Mouse (Mus musculus) mouse trophoblast stem cell (cell line): ENCODE measurements at regions not wholly inside any gene's neighbourhood (a gene's known extent, or its start where the extent isn't known, plus 50 kb on each side); places are given as distances from the start of the nearest gene placed in this dataset.

Experiments used
- in situ Hi-C, 2 experiments: fragments of 300-500 bp; cut with MseI, MboI; formaldehyde crosslinking; loops; 2 replicates in 1 of 2; 3 replicates in 1 of 2; pipeline ENCODE4 v1.15.1; 2025

DNA sequence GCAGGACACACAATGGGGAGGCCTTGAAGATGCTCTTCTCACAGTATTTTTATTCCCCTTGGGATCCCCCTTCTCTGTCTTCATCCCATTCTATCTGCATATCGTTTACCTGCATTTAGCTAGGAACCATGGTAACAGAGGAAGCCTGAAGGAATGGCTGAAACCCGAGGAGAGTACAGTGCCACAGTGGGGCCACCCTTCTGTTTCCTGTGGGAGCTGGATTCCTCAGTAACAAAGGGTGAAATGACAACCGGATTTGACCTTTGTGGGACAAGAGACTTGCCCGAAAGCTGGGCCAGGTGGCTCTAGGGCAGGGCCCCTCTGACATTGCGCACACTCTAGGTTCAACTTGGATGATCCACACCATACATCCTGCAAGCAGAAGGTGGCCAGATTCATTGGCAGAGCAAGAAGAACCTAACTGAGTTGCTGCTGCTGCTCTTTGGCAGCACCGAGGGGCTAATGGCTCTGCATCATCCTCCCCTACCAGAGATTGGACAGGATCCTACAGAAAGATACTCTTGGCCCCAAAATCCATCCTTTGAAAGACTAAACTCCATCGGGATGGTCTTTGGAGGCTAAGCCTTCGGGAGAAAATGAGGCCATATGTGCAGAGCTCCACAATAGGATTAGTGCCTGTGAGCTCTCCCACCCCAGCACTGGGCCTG lies 310.0 kb downstream of the Sox9 start:
- in situ Hi-C loops, result no loop called here

DNA sequence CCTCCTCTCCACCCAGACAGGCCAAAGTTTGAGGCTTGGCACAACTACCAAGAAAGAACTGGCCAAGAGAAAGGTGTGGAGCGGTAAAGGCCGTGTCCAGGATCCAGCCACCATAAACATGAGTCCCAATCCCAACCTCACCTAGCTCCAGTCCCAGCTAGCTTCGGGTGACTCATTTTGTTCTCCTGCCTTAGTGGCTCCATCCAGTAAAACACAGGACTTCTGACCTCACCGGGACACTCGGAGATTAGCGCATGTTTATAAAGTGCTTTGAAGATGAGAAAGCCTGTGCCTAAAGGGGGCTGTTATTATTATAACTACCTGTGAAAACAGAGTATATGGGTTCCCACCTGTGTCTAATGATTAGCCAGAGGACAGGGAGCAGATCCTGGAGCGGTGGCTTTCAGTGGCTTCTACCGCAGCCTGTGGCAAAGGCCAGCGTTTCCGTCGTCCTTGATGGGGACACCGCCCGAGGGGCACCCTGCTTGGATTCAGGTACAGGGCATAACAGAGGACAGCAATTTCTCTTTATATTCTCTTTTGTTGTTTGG lies 311.9 kb downstream of the Sox9 start:
- in situ Hi-C loops, result no loop called here

DNA sequence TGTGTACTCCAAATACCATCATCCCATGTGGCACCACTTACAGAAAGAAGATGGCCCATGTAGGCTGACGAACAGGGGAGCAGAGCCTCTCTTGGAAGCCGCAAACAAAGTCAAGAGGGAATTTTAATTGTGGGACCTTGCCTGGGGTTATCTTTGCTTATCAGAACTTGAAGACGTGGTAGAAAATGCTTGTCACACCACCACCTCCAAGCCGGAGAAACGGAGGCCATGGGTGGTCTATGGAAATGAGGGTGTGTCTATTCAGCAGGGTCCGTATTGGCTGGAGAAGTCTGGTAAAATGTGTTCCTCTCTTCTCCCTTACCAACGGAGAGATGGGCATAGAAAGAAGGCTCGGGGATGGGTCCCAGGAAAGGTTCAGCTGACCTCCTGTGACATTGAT lies 313.6 kb downstream of the Sox9 start:
- in situ Hi-C loops, result no loop called here

DNA sequence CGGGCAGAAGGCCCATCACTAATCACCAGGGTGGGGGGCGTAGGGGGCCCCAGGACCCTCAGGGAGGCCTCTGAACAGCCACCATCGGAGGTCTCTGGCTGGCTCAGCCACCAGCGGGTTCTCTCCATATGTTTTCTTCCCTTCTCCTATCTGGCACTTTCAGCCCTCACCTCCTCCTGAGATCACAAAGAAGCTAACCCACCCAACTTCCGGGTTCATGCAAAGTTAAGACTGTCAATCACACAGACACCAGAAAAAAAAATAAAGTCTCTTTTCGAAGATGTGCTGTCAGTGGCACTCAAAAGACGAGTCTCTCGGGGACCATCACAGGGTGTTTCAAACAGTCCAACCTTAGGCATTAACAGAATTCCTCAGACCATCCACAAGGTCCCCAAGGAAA lies 314.2 kb downstream of the Sox9 start:
- in situ Hi-C loops, result no loop called here

DNA sequence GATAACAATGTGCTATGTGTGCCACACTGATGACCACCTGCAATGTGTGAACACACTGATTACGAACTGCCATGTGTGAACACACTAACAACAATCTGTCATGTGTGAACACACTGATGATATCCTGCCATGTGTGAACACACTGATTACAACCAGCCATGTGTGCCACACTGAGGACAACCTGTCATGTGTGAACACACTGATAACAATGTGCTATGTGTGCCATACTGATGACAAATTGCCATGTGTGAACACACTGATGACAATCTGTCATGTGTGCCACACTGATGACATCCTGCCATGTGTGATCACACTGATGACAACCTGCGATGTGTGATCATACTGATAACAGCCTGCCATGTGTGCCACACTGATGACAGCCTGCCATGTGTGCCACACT lies 316.3 kb downstream of the Sox9 start:
- in situ Hi-C loops, result no loop called here

DNA sequence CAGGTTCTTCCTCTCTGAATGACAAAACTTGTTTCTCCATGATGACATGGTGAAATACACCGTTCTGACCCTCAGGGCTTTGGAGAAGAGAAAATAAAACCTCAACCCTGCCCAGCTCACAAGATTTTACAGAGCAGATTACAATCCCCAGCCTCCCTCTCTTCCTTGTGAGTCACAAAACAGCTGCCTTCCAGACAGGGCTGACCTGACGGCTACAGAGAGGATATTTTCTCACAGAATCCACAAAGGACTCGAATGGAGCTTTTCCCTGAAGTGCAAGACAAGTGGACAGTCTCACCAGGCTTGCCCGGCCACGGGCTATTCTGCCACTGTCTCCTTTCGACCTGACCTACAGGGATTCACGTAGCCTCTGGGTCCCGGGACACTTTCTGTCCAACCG lies 318.8 kb downstream of the Sox9 start:
- in situ Hi-C loops, result no loop called here

DNA sequence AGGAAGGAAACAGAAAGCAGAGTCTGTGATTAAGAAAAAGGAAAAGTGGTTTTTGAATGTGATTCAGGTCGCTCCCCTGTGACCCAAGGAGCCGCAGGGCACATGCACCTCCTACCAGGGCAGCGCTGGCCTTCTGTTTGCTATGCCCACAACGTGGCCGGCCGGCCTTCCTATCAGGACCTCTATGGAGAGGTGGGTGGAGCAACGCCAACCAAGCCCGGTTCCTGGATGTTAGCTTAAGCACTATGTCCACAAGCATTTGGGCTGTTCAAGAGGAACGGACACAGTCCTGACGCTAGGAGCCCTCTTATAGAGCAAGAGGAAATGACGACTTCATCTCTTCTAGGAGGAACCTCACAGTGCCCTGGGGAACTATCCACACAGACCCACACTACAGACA lies 319.5 kb downstream of the Sox9 start:
- in situ Hi-C loops, result no loop called here

DNA sequence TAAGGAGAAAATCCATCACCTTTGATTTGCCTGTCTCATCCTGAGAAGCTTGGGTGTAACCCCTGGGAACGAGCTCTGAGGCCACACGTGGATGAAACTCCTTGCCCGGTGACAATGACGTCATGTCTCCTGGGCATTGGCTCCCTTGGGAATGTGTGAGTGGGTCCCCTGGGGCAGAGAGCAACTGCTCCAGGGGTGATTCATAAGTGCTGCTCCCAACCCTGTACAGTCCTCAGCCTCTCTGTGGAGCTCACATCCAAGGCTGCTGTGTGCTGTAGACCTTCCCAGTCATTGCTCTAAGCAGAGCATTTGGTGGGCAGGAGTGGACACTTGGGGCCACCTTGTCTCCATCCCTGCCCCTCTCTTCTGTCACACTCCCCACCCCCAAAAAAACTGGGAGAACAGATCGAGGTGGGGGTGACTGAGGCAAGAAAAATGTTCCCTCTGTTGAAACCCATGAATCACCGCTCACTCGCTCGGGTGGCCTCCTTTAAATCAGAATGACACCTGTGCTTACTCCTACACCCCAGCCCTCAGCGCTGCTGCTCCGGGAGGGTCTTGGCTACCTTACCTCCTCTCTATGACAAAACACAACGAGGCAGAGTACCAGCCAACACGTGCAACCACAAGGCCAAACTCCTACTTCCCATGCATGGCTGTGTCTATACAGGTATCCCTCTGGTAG lies 321.3 kb downstream of the Sox9 start:
- in situ Hi-C loops, result no loop called here

DNA sequence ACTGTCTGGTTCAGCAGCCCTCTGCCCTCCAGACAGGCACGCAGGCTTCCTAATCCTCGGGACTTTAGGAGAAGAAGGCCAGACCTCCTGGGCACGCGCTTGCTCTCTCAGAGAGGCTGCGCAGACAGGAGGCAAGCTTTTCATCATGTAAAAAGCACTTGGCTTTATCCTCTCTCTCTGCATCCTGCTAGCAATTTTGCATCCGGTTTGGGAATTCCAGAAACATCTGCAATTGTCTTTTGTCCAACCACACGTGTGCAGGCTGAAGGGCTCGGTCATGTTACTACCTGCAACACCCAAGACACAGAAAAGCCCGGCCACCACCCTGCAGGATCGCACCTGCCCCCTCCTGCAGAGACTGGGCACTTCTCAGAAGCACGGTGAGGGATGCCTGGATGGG lies 323.3 kb downstream of the Sox9 start:
- in situ Hi-C loops, result no loop called here

DNA sequence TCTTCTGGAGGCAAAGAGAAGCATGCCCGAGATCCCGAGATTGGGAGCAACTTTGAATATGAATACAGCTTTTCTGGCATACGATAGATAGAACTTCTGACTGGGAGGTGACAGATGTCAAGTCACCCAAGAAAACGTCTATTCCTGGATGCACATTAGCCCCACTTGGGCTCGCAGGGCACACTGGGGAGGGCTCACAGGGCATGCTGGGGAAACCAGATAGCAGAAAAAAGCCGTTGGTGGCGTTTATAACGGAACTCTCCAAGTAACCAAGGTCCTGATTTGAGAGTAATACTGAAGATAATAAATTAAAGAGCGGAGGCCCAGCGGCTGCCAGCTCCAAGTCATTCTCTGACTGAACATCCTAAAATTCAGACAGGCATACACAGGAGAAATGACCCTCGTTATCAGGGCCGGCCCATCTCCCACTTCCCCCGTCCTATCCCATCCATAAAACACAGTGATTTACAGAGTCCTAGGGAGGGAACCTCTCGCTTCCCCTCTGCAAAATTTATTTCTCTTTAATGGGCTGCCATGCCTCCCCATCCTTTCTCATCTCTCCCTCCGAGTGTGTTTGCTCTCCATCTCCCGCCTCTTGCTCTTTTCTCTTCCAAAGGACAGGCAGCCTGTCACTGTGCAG lies 325.3 kb downstream of the Sox9 start:
- in situ Hi-C loops, result no loop called here

DNA sequence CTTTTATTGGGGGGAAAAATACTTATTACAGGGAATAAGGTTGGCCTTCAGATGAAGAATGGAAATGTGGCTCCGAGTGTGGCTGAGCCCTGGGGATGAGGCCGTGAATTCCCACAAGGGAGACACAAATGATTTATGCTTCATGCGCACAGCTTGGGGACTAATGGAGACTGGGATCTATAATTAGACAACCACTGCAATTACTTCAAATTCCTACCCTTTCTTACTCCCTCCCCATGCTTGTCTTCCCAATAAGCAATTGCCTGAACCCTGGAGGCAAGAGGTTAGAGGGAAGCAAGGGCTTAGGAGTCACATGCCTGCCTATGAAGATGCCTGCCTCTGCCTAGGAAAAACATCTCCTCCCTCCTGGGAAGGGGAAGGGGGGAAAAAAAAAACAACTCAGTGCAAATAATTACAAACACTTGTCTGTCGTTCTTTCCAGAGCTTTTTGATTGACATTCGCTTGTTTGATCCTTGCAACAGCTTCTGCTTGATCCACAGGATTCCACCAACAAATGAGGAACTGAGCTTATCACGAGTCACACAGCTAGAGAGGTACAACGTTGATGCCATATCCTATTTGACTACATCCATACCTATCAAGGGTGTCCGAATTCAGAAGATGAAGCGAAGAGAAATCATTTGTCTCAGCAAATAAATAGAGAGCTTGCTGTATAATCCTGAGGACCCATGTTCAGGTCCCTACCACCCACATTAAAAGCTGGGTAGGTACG lies 326.1 kb downstream of the Sox9 start:
- in situ Hi-C loops, result no loop called here

DNA sequence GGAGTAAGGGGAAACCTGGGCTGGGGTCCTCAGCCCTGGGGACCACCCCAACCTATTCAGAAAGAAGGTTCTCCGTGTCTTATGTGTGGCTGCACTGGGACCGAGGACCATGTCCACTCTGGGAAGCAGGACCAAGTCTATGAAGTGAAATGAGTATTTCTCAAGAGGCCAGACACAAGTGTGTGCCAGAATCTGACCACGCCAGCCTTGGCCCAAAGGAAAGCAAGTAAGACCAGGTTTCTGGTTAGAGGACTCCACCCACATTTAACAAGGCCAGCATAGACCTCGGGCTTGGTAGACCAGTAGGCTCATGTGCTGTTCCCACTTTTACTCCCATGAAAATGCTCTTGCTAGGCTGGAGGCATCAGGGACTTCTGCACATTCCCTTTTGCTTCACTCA lies 327.1 kb downstream of the Sox9 start:
- in situ Hi-C loops, result no loop called here

DNA sequence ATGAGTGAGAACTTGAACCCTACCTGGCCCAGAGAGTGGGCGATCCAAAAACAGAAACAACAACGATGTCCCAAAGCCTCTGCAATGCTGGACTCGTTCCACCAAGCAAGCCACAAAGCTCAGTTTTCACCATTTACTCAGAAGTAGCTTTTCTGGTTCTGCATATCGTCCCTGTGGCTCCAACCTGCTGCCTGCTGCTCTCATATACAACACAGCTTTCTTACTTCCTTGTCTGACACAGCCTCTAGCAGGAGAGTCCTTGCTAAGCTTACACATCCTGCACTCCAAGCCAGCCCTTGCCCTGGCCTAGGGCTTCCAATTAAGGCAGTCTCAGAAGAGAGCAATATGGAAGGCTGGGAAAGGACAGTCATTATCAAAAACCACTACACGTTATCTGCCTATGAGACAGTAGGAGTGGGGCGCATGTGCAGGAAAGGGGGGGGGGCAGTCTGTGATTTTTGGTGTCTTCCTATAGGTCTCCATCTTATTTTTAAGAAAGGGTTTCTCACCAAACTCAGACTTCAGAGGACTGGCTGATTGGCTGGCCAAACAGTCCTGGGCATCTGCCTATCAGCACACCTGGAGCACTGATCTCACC lies 331.3 kb downstream of the Sox9 start:
- in situ Hi-C loops, result no loop called here

DNA sequence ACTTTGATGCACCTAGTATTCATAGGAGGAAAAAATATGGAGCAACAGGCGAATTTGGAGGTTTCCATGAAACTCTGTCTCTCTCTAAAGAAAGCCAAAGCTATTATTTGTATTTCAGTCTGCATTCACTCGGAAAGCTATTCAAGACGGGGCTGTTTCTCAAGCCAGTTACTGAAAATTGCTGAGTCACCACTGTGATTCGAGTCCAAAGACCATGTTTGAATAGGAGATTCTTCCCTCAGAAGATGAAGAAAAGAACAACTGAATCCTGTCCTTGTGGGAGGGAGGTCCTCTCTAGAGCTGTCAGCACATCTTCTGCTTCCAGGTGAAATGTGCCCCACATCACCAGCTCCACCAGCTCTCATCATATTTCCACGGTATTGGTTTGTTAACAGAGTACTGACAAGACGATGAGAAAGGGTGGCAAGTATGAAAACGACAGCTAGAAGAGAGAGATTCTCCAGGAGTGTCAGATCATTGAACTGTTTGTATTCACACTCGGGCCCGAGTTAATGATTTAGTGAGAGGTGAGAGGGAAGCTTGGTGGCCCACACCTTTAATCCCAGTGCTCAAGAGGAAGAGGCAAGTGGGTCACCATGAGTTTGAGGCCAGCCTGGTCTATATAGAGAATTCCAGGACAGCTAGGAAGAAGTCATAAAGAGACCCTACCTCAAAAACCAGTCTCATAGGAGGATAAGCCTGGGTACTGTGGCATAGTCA lies 335.3 kb downstream of the Sox9 start:
- in situ Hi-C loops, result no loop called here

DNA sequence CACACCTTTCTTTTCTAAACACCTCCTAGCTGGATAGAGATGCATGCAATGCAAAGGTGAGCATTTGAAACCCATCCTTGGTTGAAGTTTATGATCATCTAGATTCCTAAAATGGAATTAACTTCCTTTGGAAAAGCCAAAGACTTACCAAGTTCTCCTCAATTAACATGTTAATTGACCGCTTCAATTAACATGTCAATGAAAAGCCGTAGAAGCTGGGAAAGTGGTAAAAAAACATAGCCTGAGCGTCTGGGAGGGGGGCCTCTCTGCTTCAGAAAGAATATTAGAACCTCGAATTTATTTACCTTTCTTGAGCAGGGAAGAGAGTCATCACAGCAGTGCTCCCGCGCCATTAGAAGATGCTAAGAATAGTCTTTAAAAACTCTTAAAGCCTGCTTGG lies 338.5 kb downstream of the Sox9 start:
- in situ Hi-C loops, result no loop called here

DNA sequence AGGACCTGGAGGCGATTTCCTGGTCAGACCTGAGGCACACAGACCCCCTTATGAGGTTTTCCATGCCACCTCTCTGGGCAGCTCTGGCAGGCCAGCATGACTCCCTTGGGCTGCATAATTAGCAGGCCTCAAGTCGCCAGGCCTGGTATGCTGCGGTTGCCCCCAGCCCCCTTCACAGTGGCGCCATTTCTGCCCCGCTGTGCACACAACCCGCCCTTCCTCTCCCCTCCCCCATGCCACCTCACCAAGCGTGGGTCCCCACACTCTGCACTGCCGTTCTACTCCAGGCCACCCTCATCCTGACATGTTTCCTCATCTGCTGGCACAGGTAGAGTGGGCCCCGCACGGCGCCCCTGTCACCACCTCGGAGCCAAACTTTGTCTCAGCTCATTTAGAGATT lies 339.3 kb downstream of the Sox9 start:
- in situ Hi-C loops, result no loop called here

DNA sequence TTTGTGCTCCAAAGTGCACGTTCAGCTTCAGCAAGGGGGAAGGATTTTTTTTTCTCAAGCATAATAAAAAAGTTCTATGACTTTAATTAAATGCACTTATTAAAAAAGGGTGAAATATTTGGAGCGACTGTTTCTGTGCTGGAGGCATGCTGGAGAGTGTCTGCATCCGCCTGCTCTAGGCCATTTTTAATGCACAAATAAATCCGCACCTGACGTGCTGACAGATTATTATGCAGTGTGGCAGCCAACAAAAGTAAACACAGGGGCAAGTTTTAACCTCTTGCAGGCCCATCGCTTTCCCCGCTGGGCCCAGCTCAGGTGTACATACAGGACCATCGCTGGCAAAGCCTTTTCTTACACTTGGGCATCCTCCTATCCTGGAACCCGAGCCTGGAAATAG lies 340.1 kb downstream of the Sox9 start:
- in situ Hi-C loops, result no loop called here

DNA sequence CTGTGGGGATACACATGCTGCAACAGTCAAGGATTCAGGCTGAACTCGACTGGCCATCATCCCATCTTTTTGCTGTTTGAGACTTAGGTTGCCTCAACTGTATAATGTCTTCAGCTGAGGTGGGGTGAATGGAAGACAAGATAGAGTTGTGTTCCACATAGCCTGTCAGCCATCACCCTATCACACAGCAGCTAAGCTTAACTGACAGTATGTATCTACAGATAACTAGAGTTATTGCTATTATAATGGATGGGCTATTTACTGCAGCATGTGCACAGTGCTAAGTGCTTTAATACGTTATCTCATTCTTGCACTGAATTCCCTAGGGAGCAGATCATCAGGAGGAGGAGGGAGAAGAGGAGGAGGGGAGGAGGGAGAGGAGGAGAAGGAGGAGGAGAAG lies 340.9 kb downstream of the Sox9 start:
- in situ Hi-C loops, result no loop called here

DNA sequence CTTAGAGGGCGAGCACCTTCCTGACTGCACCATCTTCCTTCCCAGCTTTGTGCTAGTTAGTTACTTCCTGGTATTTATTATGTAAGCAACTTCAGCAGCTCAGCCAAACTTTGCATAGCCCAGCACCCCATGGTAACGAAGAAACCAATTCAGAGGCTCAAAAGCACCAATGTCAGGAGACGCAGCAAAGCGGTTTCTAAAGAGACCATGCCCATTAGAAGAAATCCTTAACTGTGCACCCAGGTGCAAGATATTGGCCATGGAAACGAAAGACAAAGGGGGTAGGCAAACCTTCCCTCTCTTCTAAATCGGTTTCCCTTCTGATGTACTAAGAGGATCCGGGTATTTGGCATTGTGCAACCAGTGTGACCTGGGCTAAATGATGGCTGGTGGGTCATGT lies 343.8 kb downstream of the Sox9 start:
- in situ Hi-C loops, result no loop called here

DNA sequence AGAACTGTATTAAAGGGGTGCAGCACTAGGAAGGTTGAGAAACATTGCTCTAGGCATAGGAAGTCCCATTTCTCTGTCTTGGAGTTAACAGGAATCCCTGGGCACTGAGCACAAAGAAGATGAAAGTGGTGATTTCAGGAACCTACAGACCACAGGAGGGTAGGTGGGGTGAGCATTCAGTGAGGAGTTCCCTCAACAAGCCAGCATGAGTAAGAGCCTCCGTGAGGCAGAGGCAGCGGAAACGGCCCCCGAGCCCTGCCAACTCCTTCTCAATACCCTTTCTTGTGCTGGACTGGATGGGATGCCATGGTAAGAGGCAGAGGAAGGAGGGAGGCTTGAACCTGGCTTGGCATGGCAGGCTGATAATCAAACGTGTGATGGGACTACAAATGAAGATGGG lies 347.2 kb downstream of the Sox9 start:
- in situ Hi-C loops, result no loop called here

DNA sequence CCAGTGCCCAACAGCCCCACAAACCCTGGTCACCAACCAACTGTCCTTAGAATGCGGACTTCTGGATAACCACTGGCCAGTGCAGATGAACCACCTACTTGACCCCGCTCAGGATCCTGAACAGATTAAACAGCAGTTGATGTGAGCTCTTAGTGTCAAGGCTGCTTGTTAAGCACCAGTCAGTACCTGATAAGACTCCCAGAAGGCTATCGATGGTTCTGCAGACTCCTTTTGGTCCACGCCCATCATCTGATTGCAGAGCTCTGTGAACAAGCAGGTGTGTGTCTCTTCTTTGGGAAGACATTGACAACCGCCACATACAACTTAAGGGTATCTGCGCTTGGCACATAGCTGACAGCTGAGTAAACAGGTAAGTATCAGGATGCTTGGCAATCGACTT lies 348.0 kb downstream of the Sox9 start:
- in situ Hi-C loops, result no loop called here
